Mouse (Mus musculus) adrenal gland (tissue): Measurements from ENCODE around the gene Tmem108.

Experiments used
- intact Hi-C: fragments of 180-260 bp; cut with DNase I; formaldehyde crosslinking; loops from one replicate; pipeline ENCODE4 v1.15.1; 2025

The Tmem108 gene

GRCm38 (mm10) chr9:103557085-103557484 lies 204.6 kb downstream of the Tmem108 start:
- intact Hi-C loops = no loop called here

- intact Hi-C loops = no loop called here
Measured at GRCm38 (mm10) chr9:103555334-103555733, 206.3 kb downstream of the Tmem108 start.

- intact Hi-C loops = no loop called here
Measured at GRCm38 (mm10) chr9:103550661-103551248, 210.9 kb downstream of the Tmem108 start.

- intact Hi-C loops = no loop called here
Measured at GRCm38 (mm10) chr9:103549178-103549577, 212.5 kb downstream of the Tmem108 start.

- intact Hi-C loops = no loop called here
Measured at GRCm38 (mm10) chr9:103548606-103549005, 213.0 kb downstream of the Tmem108 start.

GRCm38 (mm10) chr9:103546695-103547645 lies 214.7 kb downstream of the Tmem108 start:
- intact Hi-C loops = no loop called here

- intact Hi-C loops = no loop called here
Measured at GRCm38 (mm10) chr9:103545729-103546128, 215.9 kb downstream of the Tmem108 start.

GRCm38 (mm10) chr9:103545271-103545670 lies 216.4 kb downstream of the Tmem108 start:
- intact Hi-C loops = no loop called here

GRCm38 (mm10) chr9:103544599-103544998 lies 217.0 kb downstream of the Tmem108 start:
- intact Hi-C loops = no loop called here

- intact Hi-C loops = no loop called here
Measured at GRCm38 (mm10) chr9:103540518-103540917, 221.1 kb downstream of the Tmem108 start.

GRCm38 (mm10) chr9:103538047-103538816 lies 223.4 kb downstream of the Tmem108 start:
- intact Hi-C loops = no loop called here

GRCm38 (mm10) chr9:103536059-103536634 lies 225.5 kb downstream of the Tmem108 start:
- intact Hi-C loops = no loop called here

- intact Hi-C loops = no loop called here
Measured at GRCm38 (mm10) chr9:103525041-103525537, 236.5 kb downstream of the Tmem108 start.

GRCm38 (mm10) chr9:103524600-103524999 lies 237.0 kb downstream of the Tmem108 start:
- intact Hi-C loops = no loop called here

- intact Hi-C loops = no loop called here
Measured at GRCm38 (mm10) chr9:103523742-103524403, 237.8 kb downstream of the Tmem108 start.

GRCm38 (mm10) chr9:103523008-103523407 lies 238.6 kb downstream of the Tmem108 start:
- intact Hi-C loops = no loop called here

GRCm38 (mm10) chr9:103513884-103514283 lies 247.8 kb downstream of the Tmem108 start:
- intact Hi-C loops = no loop called here

GRCm38 (mm10) chr9:103512257-103512656 lies 249.4 kb downstream of the Tmem108 start:
- intact Hi-C loops = no loop called here

GRCm38 (mm10) chr9:103506968-103507584 lies 254.6 kb downstream of the Tmem108 start:
- intact Hi-C loops = no loop called here

GRCm38 (mm10) chr9:103505067-103505466 lies 256.6 kb downstream of the Tmem108 start:
- intact Hi-C loops = no loop called here
